Comparison of ENCODE assay signal across 8 mouse cellular contexts in genomic region chr4:134660630-134661183, GRCm38 (mm10). TPM values are rescaled to one million over a fixed set of nuclear protein-coding genes. Genes with fewer than 3 reads are reported as not detected.
A peak's percentile ranks its signal among the peaks of the same experiment; 100 is the strongest.
DNase-seq lines count a peak whose midpoint lies in the region; ATAC-seq and TF ChIP-seq lines count a peak whose summit lies in the region.

No protein-coding gene starts in this region.

- H3K4me2 ChIP-seq in kidney, embryonic 15.5 days: peak overlapping the region; percentile 55
- peak overlapping the region; percentile 52 for H3K4me2 ChIP-seq in hindbrain, embryonic 12.5 days (replicated peaks)
- H3K4me2 ChIP-seq in midbrain, postnatal 0 days (ENCODE audit: low read depth, low read length, poor library complexity, severe bottlenecking): no peak overlapping the region

- 0 out of 2 replicates have a peak, but pooled peaks have one; percentile 32 for TF ChIP-seq CTCF in midbrain, postnatal 0 days (IDR thresholded peaks at IDR 0.05)

- H3K9ac ChIP-seq in kidney, embryonic 15.5 days: 0 out of 2 replicates have a peak overlapping the region, but pooled peaks have one; percentile 8
- H3K9ac ChIP-seq in hindbrain, embryonic 12.5 days: 0 out of 2 replicates have a peak overlapping the region, but pooled peaks have one; percentile 23
- no peak overlapping the region for H3K9ac ChIP-seq in midbrain, postnatal 0 days (replicated peaks; ENCODE audit: low read length, poor library complexity, severe bottlenecking)

- H3K4me1 ChIP-seq in kidney, embryonic 15.5 days: peaks cover 39% of the 10 kb centered on the region
- peaks cover 48% of the 10 kb centered on the region for H3K4me1 ChIP-seq in embryonic facial prominence, embryonic 10.5 days
- H3K4me1 ChIP-seq in hindbrain, embryonic 12.5 days: peaks cover 30% of the 10 kb centered on the region
- peaks cover 11% of the 10 kb centered on the region for H3K4me1 ChIP-seq in midbrain, postnatal 0 days (ENCODE audit: insufficient read depth, low read length)

- H3K27me3 ChIP-seq in kidney, embryonic 15.5 days: peaks cover 15% of the 10 kb centered on the region; the same call in 1 of the 2 replicates
- H3K27me3 ChIP-seq in embryonic facial prominence, embryonic 10.5 days (replicated peaks; ENCODE audit: low read depth, poor library complexity, severe bottlenecking): peaks cover 22% of the 10 kb centered on the region; the same call in 1 of the 2 replicates
- H3K27me3 ChIP-seq in hindbrain, embryonic 12.5 days: 0 out of 2 replicates have a peak, but pooled peaks cover 11% of the 10 kb centered on the region
- H3K27me3 ChIP-seq in midbrain, postnatal 0 days (ENCODE audit: insufficient read depth, low read length): no peaks in the 10 kb centered on the region

- no peak for ATAC-seq in kidney, embryonic 15.5 days (replicated peaks; ENCODE audit: low FRiP score)
- no peak for ATAC-seq in hindbrain, embryonic 12.5 days (ENCODE audit: low FRiP score)
- ATAC-seq in midbrain, postnatal 0 days (ENCODE audit: low FRiP score): peak; percentile 33; the same call in 1 of the 2 replicates
- no peak for ATAC-seq in inflammation-experienced regulatory T-cells, adult 6 months

- H3K27ac ChIP-seq in kidney, embryonic 15.5 days: peak overlapping the region; percentile 57; the same call in 1 of the 2 replicates
- H3K27ac ChIP-seq in embryonic facial prominence, embryonic 10.5 days (replicated peaks): peak overlapping the region; percentile 36
- peak overlapping the region; percentile 57; the same call in 1 of the 2 replicates for H3K27ac ChIP-seq in hindbrain, embryonic 12.5 days
- 0 out of 2 replicates have a peak overlapping the region, but pooled peaks have one; percentile 26 for H3K27ac ChIP-seq in midbrain, postnatal 0 days (ENCODE audit: low read depth, low read length)

- H3K36me3 ChIP-seq in kidney, embryonic 15.5 days: no peaks in the 10 kb centered on the region
- no peaks in the 10 kb centered on the region for H3K36me3 ChIP-seq in embryonic facial prominence, embryonic 10.5 days (replicated peaks)
- H3K36me3 ChIP-seq in hindbrain, embryonic 12.5 days: no peaks in the 10 kb centered on the region
- H3K36me3 ChIP-seq in midbrain, postnatal 0 days (ENCODE audit: insufficient read depth, low read length): no peaks in the 10 kb centered on the region

- H3K9me3 ChIP-seq in kidney, embryonic 15.5 days (replicated peaks): no peaks in the 10 kb centered on the region
- H3K9me3 ChIP-seq in embryonic facial prominence, embryonic 10.5 days: no peaks in the 10 kb centered on the region
- H3K9me3 ChIP-seq in hindbrain, embryonic 12.5 days (replicated peaks): no peaks in the 10 kb centered on the region
- H3K9me3 ChIP-seq in midbrain, postnatal 0 days (ENCODE audit: low read length): no peaks in the 10 kb centered on the region

- no peak for DNase-seq in kidney, postnatal 4 days
- DNase-seq in embryonic facial prominence, embryonic 10.5 days (ENCODE audit: low spot score): no peak
- no peak for DNase-seq in midbrain, postnatal 0 days (ENCODE audit: low spot score)
- DNase-seq in lung, postnatal 14 days: no peak
- DNase-seq in layer of hippocampus, postnatal 36 days: no peak

- WGBS in kidney, embryonic 15.5 days: 29% methylated on average over 18 of the region's 18 CpGs
- WGBS in embryonic facial prominence, embryonic 10.5 days: 65% methylated on average over 18 of the region's 18 CpGs
- WGBS in hindbrain, embryonic 12.5 days: 30% methylated on average over 18 of the region's 18 CpGs
- 26% methylated on average over 18 of the region's 18 CpGs for WGBS in midbrain, postnatal 0 days

- H3K4me3 ChIP-seq in kidney, embryonic 15.5 days (replicated peaks): 0 out of 2 replicates have a peak overlapping the region, but pooled peaks have one; percentile 25
- peak overlapping the region; percentile 39 for H3K4me3 ChIP-seq in embryonic facial prominence, embryonic 10.5 days
- 0 out of 2 replicates have a peak overlapping the region, but pooled peaks have one; percentile 20 for H3K4me3 ChIP-seq in hindbrain, embryonic 12.5 days
- H3K4me3 ChIP-seq in midbrain, postnatal 0 days (ENCODE audit: low read depth, low read length): no peak overlapping the region

RNA-seq across cellular contexts. Expression of gene Man1c1, which starts 43.4 kb away (rescaled TPM):
- polyA plus RNA-seq in kidney, embryonic 15.5 days (2015; fragmentation: Nextera tagmentation; extraction: Ambion mirVana): 4.3 and 5.1 TPM in 2 replicates
- polyA plus RNA-seq in embryonic facial prominence, embryonic 10.5 days (2016; fragmentation: Nextera tagmentation; extraction: Ambion mirVana): 2.6 and 2.8 TPM in 2 replicates
- 6.4 and 7.4 TPM in 2 replicates for polyA plus RNA-seq in hindbrain, embryonic 12.5 days (2016; fragmentation: Nextera tagmentation; extraction: Ambion mirVana)
- 17.1 and 28.7 TPM in 2 replicates for total RNA-seq in midbrain, postnatal 0 days (2014; rRNA removed)
- polyA plus RNA-seq in midbrain, postnatal 0 days (2015; fragmentation: Nextera tagmentation; extraction: Ambion mirVana): 2.7 and 3.4 TPM in 2 replicates
- polyA plus RNA-seq in inflammation-experienced regulatory T-cells, adult 6 months (2017; shearing (Covaris generic)): 1 to 10 TPM in 2 of 3 experiments, under 1 TPM in 1; 0.90 to 1.9 (median 1.1) TPM
- total RNA-seq in layer of hippocampus, postnatal 36 days (2021): 10 to 100 TPM; 21.6 to 23.8 TPM
